8 mouse cellular contexts compared by ENCODE assay signal in the genomic region with DNA sequence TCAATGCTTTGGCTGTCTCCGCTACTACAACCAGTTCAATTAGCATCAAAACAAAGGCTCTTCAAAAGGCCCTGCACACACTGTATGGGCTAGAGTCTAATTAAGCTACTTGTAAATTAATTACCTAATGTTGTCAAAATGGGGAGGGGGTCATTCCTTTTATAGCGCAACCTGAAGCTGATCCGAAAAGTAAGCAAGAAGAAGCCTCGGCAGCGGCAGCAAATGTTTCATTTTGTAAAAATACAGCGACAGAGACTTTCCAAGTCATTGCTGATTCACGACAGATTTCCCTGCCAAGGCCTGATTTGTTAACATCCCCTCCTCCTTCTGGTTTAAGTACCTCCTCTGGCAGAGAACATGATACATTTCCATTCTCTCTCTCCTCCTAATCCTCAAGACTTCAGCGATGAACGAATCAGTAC. TPM values are rescaled to one million over a fixed set of nuclear protein-coding genes. Genes with fewer than 3 reads are reported as not detected.
DNase-seq lines count a peak whose midpoint lies in the region; ATAC-seq lines count a peak whose summit lies in the region.

No protein-coding gene starts in this region.

- H3K27ac ChIP-seq in forebrain, embryonic 12.5 days = no peak overlapping the region
- H3K27ac ChIP-seq in neural tube, embryonic 15.5 days (replicated peaks) = no peak overlapping the region

- intact Hi-C loops in left cerebral cortex, postnatal 4 days (cut with DNase I) = no loop called here

- ATAC-seq in forebrain, embryonic 12.5 days (ENCODE audit: low FRiP score) = peak; percentile 51; the same call in 1 of the 2 replicates
- ATAC-seq in neural tube, embryonic 15.5 days (ENCODE audit: low FRiP score) = no peak

- H3K4me2 ChIP-seq in forebrain, embryonic 12.5 days = peak overlapping the region; percentile 32
- H3K4me2 ChIP-seq in neural tube, embryonic 15.5 days = peak overlapping the region; percentile 35

- WGBS in forebrain, embryonic 12.5 days = 4% methylated on average over 9 of the region's 9 CpGs
- WGBS in neural tube, embryonic 15.5 days = 11% methylated on average over 9 of the region's 9 CpGs

- H3K27me3 ChIP-seq in forebrain, embryonic 12.5 days = peaks cover 8% of the 10 kb centered on the region; the same call in 1 of the 2 replicates
- no peaks in the 10 kb centered on the region for H3K27me3 ChIP-seq in neural tube, embryonic 15.5 days (replicated peaks)

- H3K36me3 ChIP-seq in forebrain, embryonic 12.5 days (replicated peaks) = no peaks in the 10 kb centered on the region
- no peaks in the 10 kb centered on the region for H3K36me3 ChIP-seq in neural tube, embryonic 15.5 days

- DNase-seq in cerebellum, postnatal 10 days = peak; percentile 37 to 39
- no peak for DNase-seq in cerebellum, postnatal 36 days
- peak; percentile 38 to 39 for DNase-seq in left cerebral cortex, adult 18-20 months (ENCODE audit: low spot score in 2 of 2)
- no peak for DNase-seq in left cerebral cortex, postnatal 4 days
- DNase-seq in spleen, postnatal 10 days (ENCODE audit: low spot score in 2 of 2) = no peak
- no peak for DNase-seq in cerebellum, adult 8-10 months

- no peak overlapping the region; the same call in 1 of the 2 replicates for H3K4me3 ChIP-seq in forebrain, embryonic 12.5 days (replicated peaks)
- H3K4me3 ChIP-seq in neural tube, embryonic 15.5 days (replicated peaks) = no peak overlapping the region

- H3K9ac ChIP-seq in forebrain, embryonic 12.5 days = no peak overlapping the region
- no peak overlapping the region for H3K9ac ChIP-seq in neural tube, embryonic 15.5 days (replicated peaks)

- peaks cover 32% of the 10 kb centered on the region for H3K4me1 ChIP-seq in forebrain, embryonic 12.5 days
- peaks cover 12% of the 10 kb centered on the region for H3K4me1 ChIP-seq in neural tube, embryonic 15.5 days

- H3K9me3 ChIP-seq in forebrain, embryonic 12.5 days = no peaks in the 10 kb centered on the region
- H3K9me3 ChIP-seq in neural tube, embryonic 15.5 days (replicated peaks) = no peaks in the 10 kb centered on the region

RNA-seq across cellular contexts. Expression of a gene that starts 33.7 kb away (rescaled TPM):
- total RNA-seq in left cerebral cortex, adult 18-20 months (2021) = 100 to 1,000 TPM; 101 to 109 TPM
- total RNA-seq in left cerebral cortex, postnatal 4 days (2021) = 100 to 1,000 TPM; 179 to 184 TPM
- polyA plus RNA-seq in forebrain, embryonic 12.5 days (2016; fragmentation: Nextera tagmentation; extraction: Ambion mirVana) = 90.0 and 94.8 TPM in 2 replicates
- polyA plus RNA-seq in neural tube, embryonic 15.5 days (2015; fragmentation: Nextera tagmentation; extraction: Ambion mirVana) = 46.3 and 52.5 TPM in 2 replicates

Comparison
In these comparisons a context has a peak if more than half of its experiments do, and no peak if none do; other contexts are left out.
1. DNase-seq: peak in cerebellum, postnatal 10 days (2 of 2) and left cerebral cortex, adult 18-20 months (2 of 2); none in cerebellum, postnatal 36 days (0 of 2), left cerebral cortex, postnatal 4 days (single experiment), spleen, postnatal 10 days (0 of 2) and cerebellum, adult 8-10 months (single experiment).